Mouse (Mus musculus): ENCODE results near the gene D10Wsu102e. TPM values are rescaled to one million over a fixed set of nuclear protein-coding genes. Genes with fewer than 3 reads are reported as not detected.

Gene D10Wsu102e
- total RNA-seq (2023) = 2.9 TPM

GRCm38 (mm10) chr10:83359956-83360355 is at the start of gene D10Wsu102e:
D10Wsu102e (plus strand) TSS chr10:83360221.

GRCm38 (mm10) chr10:83337159-83337951 is 22.7 kb upstream of the D10Wsu102e start, which contains the start of gene Slc41a2:
Slc41a2 (minus strand) TSS chr10:83337882.

GRCm38 (mm10) chr10:83533910-83534283 is 173.9 kb downstream of the D10Wsu102e start, which contains the start of gene Aldh1l2:
Aldh1l2 (minus strand) TSS chr10:83534140.

Other genes with a start within 250 kb of the D10Wsu102e start
- 5.7 TPM for gene Slc41a2, start 22.3 kb upstream of the D10Wsu102e start, total RNA-seq (2023)
- gene Aldh1l2, start 173.9 kb downstream of the D10Wsu102e start, total RNA-seq (2023) = not detected
- gene Washc4, start 183.5 kb downstream of the D10Wsu102e start, total RNA-seq (2023) = 49.2 TPM